Mouse (Mus musculus): ENCODE data around the gene Scamp2. TPM values are rescaled to one million over a fixed set of nuclear protein-coding genes. Genes with fewer than 3 reads are reported as not detected.

Scamp2 gene
- polyA plus RNA-seq, 1 experiment, result not detected

GRCm38 (mm10) chr9:57559568-57559967, 1.2 kb upstream of the Scamp2 start:
- H3K4me3 ChIP-seq (ENCODE audit: insufficient read depth, low read depth, low read length), result no peak overlapping the region
- 82% methylated on average over 2 of the region's 2 CpGs for WGBS
- TF ChIP-seq CTCF (IDR thresholded peaks at IDR 0.05; ENCODE audit: insufficient read depth, low read depth, low read length) (no peak), POLR2A (IDR thresholded peaks at IDR 0.05; ENCODE audit: insufficient read depth, low read depth, low read length) (no peak)
- peaks cover 11% of the 10 kb centered on the region for H3K4me1 ChIP-seq (ENCODE audit: control insufficient read depth, insufficient read depth, low read length)
- H3K27ac ChIP-seq (ENCODE audit: insufficient read depth, low read depth, low read length), result no peak overlapping the region

- Histone ChIP-seq H3K4me3 (ENCODE audit: insufficient read depth, low read depth, low read length) (peak overlapping the region; percentile 65), H3K4me1 (ENCODE audit: control insufficient read depth, insufficient read depth, low read length) (peaks cover 11% of the 10 kb centered on the region), H3K27ac (ENCODE audit: insufficient read depth, low read depth, low read length) (peak overlapping the region; percentile 71)
- no peak for TF ChIP-seq CTCF (IDR thresholded peaks at IDR 0.05; ENCODE audit: insufficient read depth, low read depth, low read length)
- WGBS, result 7% methylated on average over 7 of the region's 7 CpGs
Measured at GRCm38 (mm10) chr9:57560263-57560662, 480 bp upstream of the Scamp2 start.

DNA sequence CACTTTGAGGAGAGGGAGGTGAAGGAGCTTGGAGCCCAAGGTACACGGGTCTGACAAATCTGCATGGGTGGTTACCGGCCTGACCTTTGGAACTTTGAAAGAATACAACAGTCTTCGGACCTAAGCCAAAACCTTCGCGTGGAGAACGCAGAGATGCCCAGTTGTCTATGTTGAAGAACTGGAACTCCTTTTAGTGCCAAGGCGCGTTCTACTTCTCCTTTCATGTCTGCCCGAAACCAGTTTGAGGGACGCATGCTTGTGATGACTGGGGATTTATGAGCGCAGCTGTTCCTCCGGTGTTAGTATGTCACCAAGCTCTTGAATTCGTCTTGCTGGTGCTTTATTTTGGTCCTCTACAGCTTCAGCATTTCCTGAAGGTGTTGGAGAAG, 962 bp downstream of the Scamp2 start:
- H3K4me3 ChIP-seq (ENCODE audit: insufficient read depth, low read depth, low read length), result peak overlapping the region; percentile 65
- TF ChIP-seq CTCF (IDR thresholded peaks at IDR 0.05; ENCODE audit: insufficient read depth, low read depth, low read length), result no peak

DNA sequence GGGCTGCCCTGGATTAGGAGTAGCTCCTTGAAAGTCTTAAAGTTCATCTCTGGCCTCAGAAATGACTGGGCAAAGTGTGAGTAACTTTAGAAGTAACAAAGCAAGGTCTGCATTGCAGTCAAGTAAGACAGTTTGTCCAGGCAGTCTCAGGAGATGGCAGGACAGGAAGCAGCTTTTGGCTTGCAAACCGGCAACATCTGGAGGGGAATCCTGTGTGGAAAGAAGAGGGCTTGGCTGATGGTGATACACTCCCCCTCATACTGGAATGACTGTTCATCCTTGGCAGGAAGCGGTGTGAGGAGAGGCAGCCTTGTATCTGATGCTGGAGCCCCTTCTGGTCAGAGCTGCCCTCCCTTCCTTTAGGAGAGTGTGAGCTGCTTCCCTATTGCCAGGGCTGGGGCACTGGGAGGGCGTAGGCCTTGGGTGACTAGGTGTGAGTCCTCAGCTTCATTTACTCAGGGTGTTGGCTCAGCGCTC, 2.2 kb downstream of the Scamp2 start:
- Histone ChIP-seq H3K27ac (ENCODE audit: insufficient read depth, low read depth, low read length) (no peak overlapping the region), H3K4me1 (ENCODE audit: control insufficient read depth, insufficient read depth, low read length) (peaks cover 22% of the 10 kb centered on the region), H3K4me3 (ENCODE audit: insufficient read depth, low read depth, low read length) (no peak overlapping the region)
- TF ChIP-seq CTCF (IDR thresholded peaks at IDR 0.05; ENCODE audit: insufficient read depth, low read depth, low read length) (no peak), POLR2A (IDR thresholded peaks at IDR 0.05; ENCODE audit: insufficient read depth, low read depth, low read length) (no peak)
- WGBS, result 65% methylated on average over 4 of the region's 4 CpGs

More for the DNA sequence above, 962 bp downstream of the Scamp2 start:
- WGBS, result 78% methylated on average over 13 of the region's 13 CpGs
- peaks cover 18% of the 10 kb centered on the region for H3K4me1 ChIP-seq (ENCODE audit: control insufficient read depth, insufficient read depth, low read length)
- H3K27ac ChIP-seq (ENCODE audit: insufficient read depth, low read depth, low read length), result no peak overlapping the region

- Histone ChIP-seq H3K4me1 (ENCODE audit: control insufficient read depth, insufficient read depth, low read length) (peaks cover 22% of the 10 kb centered on the region), H3K27ac (ENCODE audit: insufficient read depth, low read depth, low read length) (no peak overlapping the region), H3K4me3 (ENCODE audit: insufficient read depth, low read depth, low read length) (no peak overlapping the region)
- 87% methylated on average over 6 of the region's 6 CpGs for WGBS
- TF ChIP-seq CTCF (IDR thresholded peaks at IDR 0.05; ENCODE audit: insufficient read depth, low read depth, low read length), result no peak
Measured at GRCm38 (mm10) chr9:57564609-57565008, 3.9 kb downstream of the Scamp2 start.

- Histone ChIP-seq H3K4me3 (ENCODE audit: insufficient read depth, low read depth, low read length) (no peak overlapping the region), H3K27ac (ENCODE audit: insufficient read depth, low read depth, low read length) (peak overlapping the region; percentile 61; the same call in 1 of the 2 replicates), H3K4me1 (ENCODE audit: control insufficient read depth, insufficient read depth, low read length) (peaks cover 22% of the 10 kb centered on the region)
- TF ChIP-seq POLR2A (IDR thresholded peaks at IDR 0.05; ENCODE audit: insufficient read depth, low read depth, low read length), result no peak
- no peak for TF ChIP-seq CTCF (IDR thresholded peaks at IDR 0.05; ENCODE audit: insufficient read depth, low read depth, low read length)
- 31% methylated on average over 10 of the region's 10 CpGs for WGBS
Measured at GRCm38 (mm10) chr9:57565741-57566221, 5.0 kb downstream of the Scamp2 start.

DNA sequence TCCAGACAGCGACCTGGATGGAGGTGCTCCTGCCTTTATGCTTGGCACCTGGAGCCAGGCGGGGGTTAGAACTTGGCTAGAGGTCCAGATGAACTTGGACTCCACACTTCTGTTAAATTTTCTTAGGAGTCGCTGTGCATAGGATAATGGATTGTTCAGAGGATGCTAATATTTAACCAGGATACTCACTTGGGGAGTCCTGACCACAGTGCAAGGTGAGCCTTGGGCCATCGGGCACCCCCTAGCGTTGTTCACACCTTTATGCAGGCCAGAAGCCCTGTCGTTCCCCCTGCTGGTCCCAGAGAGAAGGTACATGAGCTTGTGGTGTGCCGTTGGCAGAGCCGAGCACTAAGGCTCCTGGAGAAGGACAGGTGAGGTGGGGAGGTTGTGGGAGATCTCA, 6.1 kb downstream of the Scamp2 start:
- peaks cover 18% of the 10 kb centered on the region for H3K4me1 ChIP-seq (ENCODE audit: control insufficient read depth, insufficient read depth, low read length)
- WGBS, result 71% methylated on average over 8 of the region's 8 CpGs
- H3K27ac ChIP-seq (ENCODE audit: insufficient read depth, low read depth, low read length), result 0 out of 2 replicates have a peak overlapping the region, but pooled peaks have one; percentile 22
- H3K4me3 ChIP-seq (ENCODE audit: insufficient read depth, low read depth, low read length), result no peak overlapping the region
- TF ChIP-seq CTCF (IDR thresholded peaks at IDR 0.05; ENCODE audit: insufficient read depth, low read depth, low read length), result no peak
- TF ChIP-seq POLR2A (IDR thresholded peaks at IDR 0.05; ENCODE audit: insufficient read depth, low read depth, low read length), result no peak

GRCm38 (mm10) chr9:57568500-57568899, 7.8 kb downstream of the Scamp2 start:
- 94% methylated on average over 6 of the region's 6 CpGs for WGBS
- Histone ChIP-seq H3K27ac (ENCODE audit: insufficient read depth, low read depth, low read length) (no peak overlapping the region), H3K4me3 (ENCODE audit: insufficient read depth, low read depth, low read length) (no peak overlapping the region), H3K4me1 (ENCODE audit: control insufficient read depth, insufficient read depth, low read length) (0 out of 2 replicates have a peak, but pooled peaks cover 10% of the 10 kb centered on the region)
- TF ChIP-seq CTCF (IDR thresholded peaks at IDR 0.05; ENCODE audit: insufficient read depth, low read depth, low read length) (no peak), POLR2A (IDR thresholded peaks at IDR 0.05; ENCODE audit: insufficient read depth, low read depth, low read length) (no peak)

GRCm38 (mm10) chr9:57574397-57574796, 13.7 kb downstream of the Scamp2 start:
- H3K27ac ChIP-seq (ENCODE audit: insufficient read depth, low read depth, low read length), result no peak overlapping the region
- TF ChIP-seq CTCF (IDR thresholded peaks at IDR 0.05; ENCODE audit: insufficient read depth, low read depth, low read length) (no peak), POLR2A (IDR thresholded peaks at IDR 0.05; ENCODE audit: insufficient read depth, low read depth, low read length) (no peak)
- H3K4me3 ChIP-seq (ENCODE audit: insufficient read depth, low read depth, low read length), result no peak overlapping the region
- H3K4me1 ChIP-seq (ENCODE audit: control insufficient read depth, insufficient read depth, low read length), result no peaks in the 10 kb centered on the region

DNA sequence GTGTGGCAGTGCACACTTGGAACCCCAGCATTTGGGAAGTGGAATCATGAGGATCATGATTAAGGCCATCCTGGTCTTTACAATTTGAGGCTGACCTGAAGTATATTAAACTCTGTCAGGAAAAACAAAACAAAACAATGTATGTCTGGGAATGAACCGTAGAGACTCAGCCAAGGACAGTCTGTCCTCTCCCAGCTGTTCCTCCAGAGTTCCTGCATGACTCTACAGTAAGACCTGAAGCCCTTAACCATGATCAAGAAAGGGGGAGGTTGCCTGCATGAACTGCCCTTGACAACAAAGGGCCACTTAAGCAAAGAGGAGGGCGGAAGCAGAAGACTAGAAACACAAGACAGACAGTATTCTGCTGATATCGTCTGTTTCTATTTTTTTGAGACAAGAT, 14.8 kb downstream of the Scamp2 start:
- Histone ChIP-seq H3K4me3 (ENCODE audit: insufficient read depth, low read depth, low read length) (no peak overlapping the region), H3K27ac (ENCODE audit: insufficient read depth, low read depth, low read length) (no peak overlapping the region), H3K4me1 (ENCODE audit: control insufficient read depth, insufficient read depth, low read length) (no peaks in the 10 kb centered on the region)
- WGBS, result 78% methylated on average over 3 of the region's 3 CpGs
- no peak for TF ChIP-seq POLR2A (IDR thresholded peaks at IDR 0.05; ENCODE audit: insufficient read depth, low read depth, low read length)
- no peak for TF ChIP-seq CTCF (IDR thresholded peaks at IDR 0.05; ENCODE audit: insufficient read depth, low read depth, low read length)
